Mouse (Mus musculus) cerebellum, adult 18-20 months (tissue): ENCODE measurements around the gene Fcgr2b.

Experiments used
- DNase-seq, 2 experiments: peaks; one replicate each; pipeline ENCODE4 v3.0.0; 2021

The Fcgr2b gene

GRCm38 (mm10) chr1:170919308-170919707 is 57.0 kb downstream of the Fcgr2b start:
- no peak for DNase-seq

- DNase-seq = no peak
Measured at GRCm38 (mm10) chr1:170915657-170916056, 60.7 kb downstream of the Fcgr2b start.

GRCm38 (mm10) chr1:170912891-170913615 is 63.3 kb downstream of the Fcgr2b start, which contains the start of gene Fcrlb:
Gene Fcrlb (minus strand): TSS chr1:170912941.
- DNase-seq = no peak

- DNase-seq = no peak
Measured at GRCm38 (mm10) chr1:170911907-170912660, 64.3 kb downstream of the Fcgr2b start.
